ENCODE assay signal across 21 mouse cellular contexts in genomic region chr2:118500191-118500590, GRCm38 (mm10). TPM values are rescaled to one million over a fixed set of nuclear protein-coding genes. Genes with fewer than 3 reads are reported as not detected.
DNase-seq lines count a peak whose midpoint lies in the region; ATAC-seq lines count a peak whose summit lies in the region.
"Had no signal": no experiment of that assay in that cellular context is flagged by ENCODE, and none has a peak within 500 bp of the region (broad histone marks: within the 10 kb centered on the region; RNA-seq: fewer than 3 reads in every experiment).

No protein-coding gene starts in this region.

- WGBS in intestine, embryonic 14.5 days: 87% methylated on average over 2 of the region's 2 CpGs
- 79% methylated on average over 2 of the region's 2 CpGs for WGBS in intestine, embryonic 15.5 days
- WGBS in embryonic facial prominence, embryonic 15.5 days: 69% methylated on average over 2 of the region's 2 CpGs

- H3K4me2 ChIP-seq in intestine, embryonic 14.5 days (ENCODE audit: low read length): no peak overlapping the region
- H3K4me2 ChIP-seq in intestine, embryonic 15.5 days (replicated peaks): no peak overlapping the region
- no peak overlapping the region for H3K4me2 ChIP-seq in embryonic facial prominence, embryonic 15.5 days (replicated peaks)
- H3K4me2 ChIP-seq: heart, embryonic 13.5 days; liver, embryonic 15.5 days; neural tube, embryonic 15.5 days had no signal

- H3K27me3 ChIP-seq in intestine, embryonic 14.5 days (replicated peaks; ENCODE audit: control insufficient read depth, insufficient read depth, low read length): no peaks in the 10 kb centered on the region
- H3K27me3 ChIP-seq in intestine, embryonic 15.5 days (replicated peaks): no peaks in the 10 kb centered on the region
- no peaks in the 10 kb centered on the region for H3K27me3 ChIP-seq in embryonic facial prominence, embryonic 15.5 days
- H3K27me3 ChIP-seq: heart, embryonic 13.5 days; liver, embryonic 15.5 days; neural tube, embryonic 15.5 days had no signal

- H3K9me3 ChIP-seq in intestine, embryonic 14.5 days (ENCODE audit: control insufficient read depth, low read length): no peaks in the 10 kb centered on the region
- no peaks in the 10 kb centered on the region for H3K9me3 ChIP-seq in intestine, embryonic 15.5 days
- H3K9me3 ChIP-seq in embryonic facial prominence, embryonic 15.5 days (replicated peaks): no peaks in the 10 kb centered on the region
- H3K9me3 ChIP-seq: heart, embryonic 13.5 days; liver, embryonic 15.5 days; midbrain, embryonic 10.5 days; neural tube, embryonic 15.5 days had no signal

- H3K36me3 ChIP-seq in intestine, embryonic 14.5 days (ENCODE audit: control insufficient read depth, insufficient read depth, low read length): no peaks in the 10 kb centered on the region
- H3K36me3 ChIP-seq in intestine, embryonic 15.5 days: no peaks in the 10 kb centered on the region
- H3K36me3 ChIP-seq in embryonic facial prominence, embryonic 15.5 days: no peaks in the 10 kb centered on the region
- H3K36me3 ChIP-seq: heart, embryonic 13.5 days; liver, embryonic 15.5 days; midbrain, embryonic 10.5 days; neural tube, embryonic 15.5 days had no signal

- H3K4me3 ChIP-seq in intestine, embryonic 14.5 days (ENCODE audit: low read depth, low read length): no peak overlapping the region
- H3K4me3 ChIP-seq in intestine, embryonic 15.5 days (replicated peaks): no peak overlapping the region
- no peak overlapping the region for H3K4me3 ChIP-seq in embryonic facial prominence, embryonic 15.5 days (replicated peaks)
- H3K4me3 ChIP-seq: gastrocnemius, adult 2 months; heart, embryonic 13.5 days; liver, embryonic 15.5 days; midbrain, embryonic 10.5 days; neural tube, embryonic 15.5 days had no signal

- peak overlapping the region; percentile 22; the same call in 1 of the 2 replicates for H3K27ac ChIP-seq in intestine, embryonic 14.5 days (ENCODE audit: low read depth)
- H3K27ac ChIP-seq in intestine, embryonic 15.5 days: no peak overlapping the region
- H3K27ac ChIP-seq in embryonic facial prominence, embryonic 15.5 days (replicated peaks): peak overlapping the region; percentile 36; the same call in 1 of the 2 replicates
- H3K27ac ChIP-seq: gastrocnemius, adult 2 months; heart, embryonic 13.5 days; liver, embryonic 15.5 days; macrophage; midbrain, embryonic 10.5 days; neural tube, embryonic 15.5 days had no signal

- ATAC-seq in intestine, embryonic 14.5 days (replicated peaks; ENCODE audit: low FRiP score, low TSS enrichment, low read depth): no peak
- no peak for ATAC-seq in intestine, embryonic 15.5 days
- ATAC-seq in embryonic facial prominence, embryonic 15.5 days (ENCODE audit: insufficient number of reproducible peaks, low FRiP score, low TSS enrichment, low read depth): no peak

- no peak overlapping the region for H3K9ac ChIP-seq in intestine, embryonic 14.5 days (ENCODE audit: low read length)
- H3K9ac ChIP-seq in intestine, embryonic 15.5 days: no peak overlapping the region
- H3K9ac ChIP-seq in embryonic facial prominence, embryonic 15.5 days: no peak overlapping the region
- H3K9ac ChIP-seq: heart, embryonic 13.5 days; liver, embryonic 15.5 days; neural tube, embryonic 15.5 days had no signal

- peak; percentile 56 for DNase-seq in adrenal gland, postnatal 10 days
- DNase-seq in adrenal gland, adult 2 months: no peak
- DNase-seq in intestine, embryonic 14.5 days (ENCODE audit: low spot score): no peak
- peak; percentile 60 for DNase-seq in thymus, postnatal 14 days
- no peak for DNase-seq in cerebellum, adult 9-10 months
- no peak for DNase-seq in testis, postnatal 10 days (ENCODE audit: low spot score)
- DNase-seq: adrenal gland, postnatal 25 days; cerebellum, adult 11 months; gastrocnemius, adult 2 months; kidney, adult 8-10 months; kidney, postnatal 25 days; left cerebral cortex, postnatal 4 days; right cerebral cortex, postnatal 14 days; spleen, adult 18-20 months had no signal

- H3K4me1 ChIP-seq in intestine, embryonic 14.5 days (replicated peaks; ENCODE audit: control insufficient read depth, insufficient read depth, low read length): peaks cover 13% of the 10 kb centered on the region
- H3K4me1 ChIP-seq in intestine, embryonic 15.5 days (replicated peaks): peaks cover 7% of the 10 kb centered on the region; the same call in 1 of the 2 replicates
- H3K4me1 ChIP-seq in embryonic facial prominence, embryonic 15.5 days: peaks cover 28% of the 10 kb centered on the region
- H3K4me1 ChIP-seq: liver, embryonic 15.5 days had no signal

RNA-seq across cellular contexts. Expression of gene Srp14, which starts 20.7 kb away (rescaled TPM):
- total RNA-seq in adrenal gland, postnatal 10 days (2021): 100 to 1,000 TPM; 139 to 146 TPM
- 100 to 1,000 TPM; 181 to 246 TPM for total RNA-seq in adrenal gland, adult 2 months (2021)
- polyA plus RNA-seq in adrenal gland, adult 2 months (2012; rRNA removed): 45.7 and 48.2 TPM in 2 replicates
- polyA plus RNA-seq in intestine, embryonic 14.5 days (2014; fragmentation: Nextera tagmentation; extraction: Ambion mirVana): 203 and 215 TPM in 2 replicates
- 196 and 209 TPM in 2 replicates for polyA plus RNA-seq in intestine, embryonic 15.5 days (2015; fragmentation: Nextera tagmentation; extraction: Ambion mirVana)
- polyA plus RNA-seq in embryonic facial prominence, embryonic 15.5 days (2015; fragmentation: Nextera tagmentation; extraction: Ambion mirVana): 258 and 285 TPM in 2 replicates

RNA-seq across cellular contexts. Expression of gene Bmf, which starts 49.3 kb away (rescaled TPM):
- 10 to 100 TPM; 18.6 to 23.1 TPM for total RNA-seq in adrenal gland, postnatal 10 days (2021)
- 10 to 100 TPM in 1 of 2 experiments, 1 to 10 TPM in 1; 8.9 to 15.9 TPM for total RNA-seq in adrenal gland, adult 2 months (2021)
- 29.6 and 31.1 TPM in 2 replicates for polyA plus RNA-seq in adrenal gland, adult 2 months (2012; rRNA removed)
- 4.9 and 5.0 TPM in 2 replicates for polyA plus RNA-seq in intestine, embryonic 14.5 days (2014; fragmentation: Nextera tagmentation; extraction: Ambion mirVana)
- polyA plus RNA-seq in intestine, embryonic 15.5 days (2015; fragmentation: Nextera tagmentation; extraction: Ambion mirVana): 2.8 and 3.0 TPM in 2 replicates
- polyA plus RNA-seq in embryonic facial prominence, embryonic 15.5 days (2015; fragmentation: Nextera tagmentation; extraction: Ambion mirVana): 5.1 and 6.7 TPM in 2 replicates

Comparison
In these comparisons a context has a peak if more than half of its experiments do, and no peak if none do; other contexts are left out.
1. DNase-seq: peak in adrenal gland, postnatal 10 days (single experiment) and thymus, postnatal 14 days (single experiment); none in adrenal gland, adult 2 months (single experiment), intestine, embryonic 14.5 days (single experiment), cerebellum, adult 9-10 months (single experiment) and testis, postnatal 10 days (single experiment).